8 mouse cellular contexts compared by ENCODE assay signal in genomic region chr4:148742549-148743413, GRCm38 (mm10).
DNase-seq lines count a peak whose midpoint lies in the region; ATAC-seq lines count a peak whose summit lies in the region.

No protein-coding gene starts in this region.

- no peaks in the 10 kb centered on the region for H3K36me3 ChIP-seq in forebrain, embryonic 10.5 days (replicated peaks)
- H3K36me3 ChIP-seq in heart, embryonic 15.5 days, result no peaks in the 10 kb centered on the region
- H3K36me3 ChIP-seq in liver, embryonic 12.5 days, result no peaks in the 10 kb centered on the region
- H3K36me3 ChIP-seq in stomach, embryonic 14.5 days (ENCODE audit: control insufficient read depth, insufficient read depth, low read length), result no peaks in the 10 kb centered on the region

- peaks cover 68% of the 10 kb centered on the region for H3K4me1 ChIP-seq in forebrain, embryonic 10.5 days
- peaks cover 43% of the 10 kb centered on the region for H3K4me1 ChIP-seq in heart, embryonic 15.5 days (replicated peaks)
- peaks cover 11% of the 10 kb centered on the region; the same call in 1 of the 2 replicates for H3K4me1 ChIP-seq in liver, embryonic 12.5 days
- no peaks in the 10 kb centered on the region for H3K4me1 ChIP-seq in stomach, embryonic 14.5 days (ENCODE audit: control insufficient read depth, insufficient read depth, low read length)

- no peak for ATAC-seq in heart, embryonic 15.5 days (replicated peaks; ENCODE audit: insufficient number of reproducible peaks, insufficient read depth, low FRiP score, low read depth)
- ATAC-seq in liver, embryonic 12.5 days, result peak; percentile 28; the same call in 1 of the 2 replicates
- peak; percentile 51 for ATAC-seq in stomach, embryonic 14.5 days (ENCODE audit: insufficient number of reproducible peaks, insufficient read depth, low FRiP score, low read depth)

- H3K27me3 ChIP-seq in forebrain, embryonic 10.5 days (ENCODE audit: poor library complexity, severe bottlenecking), result peaks cover 95% of the 10 kb centered on the region
- H3K27me3 ChIP-seq in heart, embryonic 15.5 days, result peaks cover 7% of the 10 kb centered on the region; the same call in 1 of the 2 replicates
- peaks cover 82% of the 10 kb centered on the region for H3K27me3 ChIP-seq in liver, embryonic 12.5 days (replicated peaks)
- no peaks in the 10 kb centered on the region for H3K27me3 ChIP-seq in stomach, embryonic 14.5 days (ENCODE audit: control insufficient read depth, insufficient read depth, low read length)

- peak overlapping the region; percentile 90 for H3K4me2 ChIP-seq in heart, embryonic 15.5 days
- H3K4me2 ChIP-seq in liver, embryonic 12.5 days, result peak overlapping the region; percentile 76
- H3K4me2 ChIP-seq in stomach, embryonic 14.5 days (replicated peaks; ENCODE audit: low read depth, low read length), result peak overlapping the region; percentile 90

- H3K9me3 ChIP-seq in forebrain, embryonic 10.5 days, result no peaks in the 10 kb centered on the region
- no peaks in the 10 kb centered on the region for H3K9me3 ChIP-seq in heart, embryonic 15.5 days (replicated peaks)
- H3K9me3 ChIP-seq in liver, embryonic 12.5 days (replicated peaks), result no peaks in the 10 kb centered on the region
- no peaks in the 10 kb centered on the region for H3K9me3 ChIP-seq in stomach, embryonic 14.5 days (ENCODE audit: control insufficient read depth, low read depth, low read length)

- DNase-seq in B cell, adult 2 months, result peak; percentile 78 to 81
- peak; percentile 60 for DNase-seq in brain, adult 2 months (ENCODE audit: low read depth, low spot score)
- peak; percentile 80 for DNase-seq in forebrain, embryonic 10.5 days (ENCODE audit: extremely low spot score, low spot score)
- peak; percentile 78 for DNase-seq in kidney, postnatal 14 days
- DNase-seq in natural killer cell, adult 2 months (ENCODE audit: low spot score in 2 of 2), result peak; percentile 21 to 55

- peak overlapping the region; percentile 65 for H3K4me3 ChIP-seq in forebrain, embryonic 10.5 days
- H3K4me3 ChIP-seq in heart, embryonic 15.5 days, result peak overlapping the region; percentile 59
- H3K4me3 ChIP-seq in liver, embryonic 12.5 days, result peak overlapping the region; percentile 48
- H3K4me3 ChIP-seq in stomach, embryonic 14.5 days (ENCODE audit: low read depth, low read length), result peak overlapping the region; percentile 40

- peak overlapping the region; percentile 61 for H3K9ac ChIP-seq in heart, embryonic 15.5 days
- peak overlapping the region; percentile 47; the same call in 1 of the 2 replicates for H3K9ac ChIP-seq in liver, embryonic 12.5 days
- H3K9ac ChIP-seq in stomach, embryonic 14.5 days (replicated peaks; ENCODE audit: low read depth, low read length), result 0 out of 2 replicates have a peak overlapping the region, but pooled peaks have one; percentile 38

- H3K27ac ChIP-seq in forebrain, embryonic 10.5 days, result peak overlapping the region; percentile 84
- H3K27ac ChIP-seq in heart, embryonic 15.5 days, result no peak overlapping the region
- no peak overlapping the region for H3K27ac ChIP-seq in liver, embryonic 12.5 days
- no peak overlapping the region for H3K27ac ChIP-seq in stomach, embryonic 14.5 days (ENCODE audit: low read length)

- 4% methylated on average over 65 of the region's 65 CpGs for WGBS in forebrain, embryonic 10.5 days
- WGBS in heart, embryonic 15.5 days, result 4% methylated on average over 65 of the region's 65 CpGs
- WGBS in liver, embryonic 12.5 days (ENCODE audit: insufficient replicate concordance), result 4% methylated on average over 65 of the region's 65 CpGs
- 3% methylated on average over 64 of the region's 65 CpGs for WGBS in stomach, embryonic 14.5 days
